Mouse (Mus musculus) left cerebral cortex, adult 18-20 months (tissue): ENCODE measurements around the gene Dhx30. TPM values are rescaled to one million over a fixed set of nuclear protein-coding genes. Genes with fewer than 3 reads are reported as not detected.

Source experiments
- DNase-seq, 2 experiments: peaks; one replicate each; pipeline ENCODE4 v3.0.0; 2021 to 2022; ENCODE audit warnings: low spot score in 2 of 2, mixed read lengths in 1 of 2
- total RNA-seq, 2 experiments: library from RNA; stranded (reverse); gene quantifications; 2 replicates each; pipeline ENCODE4 v1.2.3; 2021

The Dhx30 gene
- total RNA-seq, 2 experiments from 2014 or later = 168 to 171 TPM

- peak; percentile 84 to 89 for DNase-seq
Measured at GRCm38 (mm10) chr9:110051869-110052661, 65.6 kb downstream of the Dhx30 start.

GRCm38 (mm10) chr9:110051184-110051583 is 66.4 kb downstream of the Dhx30 start:
- DNase-seq = no peak

- DNase-seq = no peak
Measured at GRCm38 (mm10) chr9:110047857-110048256, 69.8 kb downstream of the Dhx30 start.

- no peak for DNase-seq
Measured at GRCm38 (mm10) chr9:110047260-110047659, 70.4 kb downstream of the Dhx30 start.

GRCm38 (mm10) chr9:110045763-110046377 is 71.8 kb downstream of the Dhx30 start:
- no peak for DNase-seq

- peak; percentile 51 to 68 for DNase-seq
Measured at GRCm38 (mm10) chr9:110044373-110044772, 73.3 kb downstream of the Dhx30 start.

GRCm38 (mm10) chr9:110038485-110038884 is 79.1 kb downstream of the Dhx30 start:
- DNase-seq = no peak

GRCm38 (mm10) chr9:110037895-110038294 is 79.7 kb downstream of the Dhx30 start:
- DNase-seq = no peak

GRCm38 (mm10) chr9:110035091-110035490 is 82.5 kb downstream of the Dhx30 start:
- DNase-seq = no peak

Other genes with a start within 250 kb of the Dhx30 start
- gene Cdc25a, start 242.3 kb downstream of the Dhx30 start, total RNA-seq = 1 to 10 TPM; 5.4 to 6.6 TPM
- 100 to 1,000 TPM; 375 to 386 TPM for gene Map4, start 186.4 kb downstream of the Dhx30 start, total RNA-seq
- 10 to 100 TPM; 69.0 to 72.1 TPM for gene Smarcc1, start 122 bp downstream of the Dhx30 start, total RNA-seq
- 100 to 1,000 TPM; 365 to 384 TPM for gene Cspg5, start 126.0 kb upstream of the Dhx30 start, total RNA-seq
- gene Elp6, start 187.3 kb upstream of the Dhx30 start, total RNA-seq = 10 to 100 TPM in 1 of 2 experiments, 1 to 10 TPM in 1; 10.0 to 13.6 TPM
- 100 to 1,000 TPM in 1 of 2 experiments, 10 to 100 TPM in 1; 91.7 to 103 TPM for gene Scap, start 215.5 kb upstream of the Dhx30 start, total RNA-seq